Mouse (Mus musculus) C2C12 (cell line): ENCODE data around the gene C3ar1. TPM values are rescaled to one million over a fixed set of nuclear protein-coding genes. Genes with fewer than 3 reads are reported as not detected.

Experiments
- H3K27me3 ChIP-seq: one replicate; pipeline ENCODE4 v1.6.1; 2011; ENCODE audit not compliant: control insufficient read depth, insufficient read depth, insufficient read length
- H3K36me3 ChIP-seq: one replicate; pipeline ENCODE4 v1.6.1; 2011; ENCODE audit not compliant: control insufficient read depth, insufficient read depth
- H3K4me3 ChIP-seq: one replicate; pipeline ENCODE4 v1.5.1; 2011; ENCODE audit warnings: mild to moderate bottlenecking, control low read depth; ENCODE audit not compliant: poor library complexity, insufficient read depth, severe bottlenecking
- H3K79me2 ChIP-seq: one replicate; pipeline ENCODE4 v1.6.1; 2011; ENCODE audit not compliant: control insufficient read depth, insufficient read depth
- H3K79me3 ChIP-seq: one replicate; pipeline ENCODE4 v1.6.1; 2011; ENCODE audit warnings: low read depth, control low read depth
- H3ac ChIP-seq: one replicate; pipeline ENCODE3; 2011; ENCODE audit warnings: low read depth; ENCODE audit not compliant: control insufficient read depth, insufficient read length
- CEBPB ChIP-seq: IDR thresholded peaks from one replicate; pipeline ENCODE4 v1.6.1; 2011; ENCODE audit warnings: low read depth, mild to moderate bottlenecking, control low read depth, moderate library complexity
- CTCF ChIP-seq: IDR thresholded peaks from one replicate; pipeline ENCODE4 v1.5.1; 2011; ENCODE audit not compliant: control insufficient read depth, insufficient read depth, insufficient read length
- FOSL1 ChIP-seq: IDR thresholded peaks from one replicate; pipeline ENCODE4 v1.8.0; 2011; ENCODE audit warnings: mild to moderate bottlenecking, low read length; ENCODE audit not compliant: poor library complexity, insufficient read depth, severe bottlenecking
- MAX ChIP-seq: IDR thresholded peaks from one replicate; pipeline ENCODE4 v1.6.1; 2011; ENCODE audit warnings: mild to moderate bottlenecking, control low read depth
- MYOD1 ChIP-seq: IDR thresholded peaks from one replicate; pipeline ENCODE4 v1.6.1; 2011; ENCODE audit warnings: low read depth; ENCODE audit not compliant: control insufficient read depth, insufficient read length
- MYOG ChIP-seq: IDR thresholded peaks from one replicate; pipeline ENCODE4 v1.6.1; 2011; ENCODE audit not compliant: control insufficient read depth, insufficient read length; ENCODE audit errors: extremely low read depth
- USF1 ChIP-seq: IDR thresholded peaks from one replicate; pipeline ENCODE4 v1.6.1; 2011; ENCODE audit warnings: low read depth, mild to moderate bottlenecking, control low read depth, moderate library complexity
- polyA plus RNA-seq: library from polyadenylated mRNA; unstranded; fragments of >200 nt; fragmentation: generic; extraction: Trizol; gene quantifications from one replicate; pipeline ENCODE4 v1.2.1, GENCODE M21; 2012; ENCODE audit warnings: missing spikeins

The C3ar1 gene
- polyA plus RNA-seq, 1 experiment, result 0.91 TPM

- no peaks in the 10 kb centered on the region for H3K79me2 ChIP-seq
- peak overlapping the region; percentile 95 for H3ac ChIP-seq
- H3K79me3 ChIP-seq, result no peaks in the 10 kb centered on the region
- no peak for TF ChIP-seq CTCF
- no peak for TF ChIP-seq MYOG
- TF ChIP-seq MYOD1, result no peak
- TF ChIP-seq USF1, result no peak
- no peak for TF ChIP-seq MAX
- no peak for TF ChIP-seq FOSL1
- TF ChIP-seq CEBPB, result no peak
- no peaks in the 10 kb centered on the region for H3K36me3 ChIP-seq
- peak overlapping the region; percentile 48 for H3K4me3 ChIP-seq
- no peaks in the 10 kb centered on the region for H3K27me3 ChIP-seq
Measured at GRCm38 (mm10) chr6:122811280-122811652, 44.7 kb downstream of the C3ar1 start.

- Histone ChIP-seq H3K4me3 (peak overlapping the region; percentile 48), H3ac (peak overlapping the region; percentile 95), H3K27me3 (no peaks in the 10 kb centered on the region), H3K79me3 (no peaks in the 10 kb centered on the region), H3K36me3 (no peaks in the 10 kb centered on the region), H3K79me2 (no peaks in the 10 kb centered on the region)
- TF ChIP-seq FOSL1 (no peak), CTCF (no peak), MAX (no peak), MYOD1 (no peak), CEBPB (no peak), USF1 (no peak), MYOG (no peak)
Measured at GRCm38 (mm10) chr6:122810615-122811279, 45.2 kb downstream of the C3ar1 start.

GRCm38 (mm10) chr6:122810022-122810614 lies 45.8 kb downstream of the C3ar1 start:
- H3K4me3 ChIP-seq, result peak overlapping the region; percentile 38
- no peaks in the 10 kb centered on the region for H3K36me3 ChIP-seq
- no peaks in the 10 kb centered on the region for H3K79me3 ChIP-seq
- no peaks in the 10 kb centered on the region for H3K27me3 ChIP-seq
- H3ac ChIP-seq, result peak overlapping the region; percentile 33
- no peak for TF ChIP-seq CEBPB
- no peak for TF ChIP-seq CTCF
- no peak for TF ChIP-seq MYOG
- no peak for TF ChIP-seq MAX
- no peak for TF ChIP-seq USF1
- TF ChIP-seq MYOD1, result no peak
- TF ChIP-seq FOSL1, result no peak
- no peaks in the 10 kb centered on the region for H3K79me2 ChIP-seq

GRCm38 (mm10) chr6:122804418-122804817 lies 51.5 kb downstream of the C3ar1 start:
- Histone ChIP-seq H3K27me3 (peaks cover 4% of the 10 kb centered on the region), H3K79me2 (no peaks in the 10 kb centered on the region), H3K4me3 (no peak overlapping the region), H3K36me3 (no peaks in the 10 kb centered on the region), H3K79me3 (no peaks in the 10 kb centered on the region), H3ac (no peak overlapping the region)
- TF ChIP-seq MYOD1 (peak; percentile 8), MAX (no peak), CTCF (peak; percentile 47), CEBPB (no peak)

DNA sequence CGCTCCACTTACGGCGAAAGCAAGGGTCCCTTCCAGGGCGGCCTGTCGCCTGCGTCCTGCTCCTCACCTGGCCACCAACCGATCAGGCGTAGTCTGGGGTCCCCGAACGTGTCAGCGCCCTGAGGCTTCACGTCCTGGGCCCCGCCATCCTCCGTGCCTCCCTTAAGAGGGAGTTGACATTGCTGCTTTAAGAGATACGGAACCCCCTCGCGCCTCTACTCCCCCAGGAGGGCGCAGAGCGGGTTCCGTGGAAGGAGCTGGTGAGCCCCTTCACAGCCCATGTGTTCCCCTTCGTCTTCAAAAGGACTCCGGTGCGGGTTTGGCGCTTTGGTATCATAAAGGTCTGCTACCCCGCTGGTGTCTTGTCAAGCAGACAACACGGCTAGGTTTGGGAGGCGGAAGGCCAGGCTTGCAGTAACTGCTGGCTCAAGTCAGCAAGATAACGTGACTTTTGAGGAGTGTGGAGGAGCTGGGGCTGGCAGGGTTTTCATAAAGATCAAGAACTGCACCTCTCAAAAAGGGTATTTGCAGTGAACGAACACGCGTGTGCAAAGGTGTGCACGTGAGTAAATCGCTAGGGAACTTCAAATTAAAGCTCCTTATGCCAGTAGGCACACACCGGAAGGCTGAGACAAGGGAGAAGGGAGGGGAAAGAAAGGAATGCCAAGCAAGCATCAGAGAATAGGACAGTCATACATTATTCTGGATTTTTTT lies 54.0 kb downstream of the C3ar1 start:
- Histone ChIP-seq H3K4me3 (peak overlapping the region; percentile 11), H3K27me3 (peaks cover 4% of the 10 kb centered on the region), H3K79me3 (no peaks in the 10 kb centered on the region), H3ac (peak overlapping the region; percentile 28), H3K79me2 (no peaks in the 10 kb centered on the region), H3K36me3 (no peaks in the 10 kb centered on the region)
- no peak for TF ChIP-seq MAX
- TF ChIP-seq MYOG, result no peak
- TF ChIP-seq FOSL1, result no peak
- no peak for TF ChIP-seq CTCF
- TF ChIP-seq MYOD1, result no peak
- TF ChIP-seq USF1, result no peak
- no peak for TF ChIP-seq CEBPB
